Mouse (Mus musculus) activated CD4-positive, CD25-positive, alpha-beta regulatory T cell, adult 4 months (primary cell): ENCODE data around the gene Gm10964. TPM values are rescaled to one million over a fixed set of nuclear protein-coding genes. Genes with fewer than 3 reads are reported as not detected.
A peak's percentile ranks its signal among the peaks of the same experiment; 100 is the strongest.
"Not testable (repeated sequence)": the region's sequence is repeated elsewhere in the genome, so short reads cannot be mapped to it uniquely, and the experiment has no call there.

Experiments
- ATAC-seq: one replicate; pipeline ENCODE4 v1.8.0; 2017
- polyA plus RNA-seq, 2 experiments: library from polyadenylated mRNA; unstranded; fragments of 100-300 nt; shearing (Covaris generic); gene quantifications; one replicate each; pipeline ENCODE4 v1.2.1; 2017

Gm10964 gene
- polyA plus RNA-seq, 2 experiments from 2014 or later, result not detected

GRCm38 (mm10) chr3:103780271-103780670, 41.1 kb downstream of the Gm10964 start:
- peak; percentile 9 for ATAC-seq

- peak; percentile 67 for ATAC-seq
These were observed 41.6 kb downstream of the Gm10964 start for GRCm38 (mm10) chr3:103780777-103781176.

DNA sequence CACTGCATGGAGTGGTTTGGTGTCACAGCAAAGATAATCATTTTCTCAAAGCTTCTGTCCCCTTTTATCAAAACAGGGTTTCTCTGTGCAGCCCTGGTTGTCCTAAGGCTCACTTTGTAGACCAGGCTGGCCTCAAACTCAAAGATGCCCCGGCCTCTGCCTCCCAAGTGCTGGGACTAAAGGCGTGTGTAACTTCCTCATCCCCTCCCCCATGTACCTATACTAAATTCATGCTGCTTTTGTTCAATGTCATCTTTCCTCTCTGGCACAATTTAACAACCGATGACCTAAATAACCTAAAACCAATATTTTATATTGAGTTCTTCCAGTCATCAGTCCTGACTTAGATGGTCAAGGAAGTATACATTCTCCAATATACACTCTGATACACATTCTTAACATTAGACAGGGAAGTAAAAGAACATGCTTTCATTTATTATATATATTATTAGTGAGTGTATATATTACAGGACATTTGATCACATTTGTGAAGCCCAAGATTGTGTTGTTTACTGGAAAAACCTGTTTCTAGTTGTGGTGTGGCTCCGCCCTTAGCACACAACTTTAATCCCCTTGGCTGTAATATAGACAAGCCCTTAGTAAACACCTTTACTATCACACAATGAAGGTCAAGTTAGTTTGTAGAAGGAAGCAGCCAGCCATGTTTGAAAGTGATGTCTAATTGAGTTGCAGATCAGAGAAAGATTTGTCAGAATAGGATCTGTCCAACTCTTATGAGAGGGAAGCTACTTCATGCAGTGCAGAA, 43.9 kb downstream of the Gm10964 start:
- no peak for ATAC-seq

GRCm38 (mm10) chr3:103787225-103787624, 48.1 kb downstream of the Gm10964 start:
- no peak for ATAC-seq

- no peak for ATAC-seq
These were observed 49.9 kb downstream of the Gm10964 start for GRCm38 (mm10) chr3:103789096-103789495.

- peak; percentile 61 for ATAC-seq
These were observed 50.8 kb downstream of the Gm10964 start for GRCm38 (mm10) chr3:103789891-103790345.

GRCm38 (mm10) chr3:103790346-103791145, 51.4 kb downstream of the Gm10964 start:
- ATAC-seq, result peak; percentile 24

- peak; percentile 83 for ATAC-seq
These were observed 52.3 kb downstream of the Gm10964 start, which contains the start of gene Hipk1 for GRCm38 (mm10) chr3:103791230-103792110. TSS of gene Hipk1 (minus strand) at chr3:103791563.

DNA sequence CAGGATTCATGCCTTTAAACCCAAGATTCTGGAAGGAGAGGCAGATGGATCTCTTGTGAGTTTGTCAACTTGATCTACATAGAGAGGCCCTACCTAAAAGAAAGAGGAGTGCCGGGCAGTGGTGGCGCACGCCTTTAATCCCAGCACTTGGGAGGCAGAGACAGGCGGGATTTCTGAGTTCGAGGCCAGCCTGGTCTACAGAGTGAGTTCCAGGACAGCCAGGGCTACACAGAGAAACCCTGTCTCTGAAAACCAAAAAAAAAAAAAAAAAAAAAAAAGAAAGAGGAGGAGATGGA, 52.9 kb downstream of the Gm10964 start:
- not testable (repeated sequence) for ATAC-seq

DNA sequence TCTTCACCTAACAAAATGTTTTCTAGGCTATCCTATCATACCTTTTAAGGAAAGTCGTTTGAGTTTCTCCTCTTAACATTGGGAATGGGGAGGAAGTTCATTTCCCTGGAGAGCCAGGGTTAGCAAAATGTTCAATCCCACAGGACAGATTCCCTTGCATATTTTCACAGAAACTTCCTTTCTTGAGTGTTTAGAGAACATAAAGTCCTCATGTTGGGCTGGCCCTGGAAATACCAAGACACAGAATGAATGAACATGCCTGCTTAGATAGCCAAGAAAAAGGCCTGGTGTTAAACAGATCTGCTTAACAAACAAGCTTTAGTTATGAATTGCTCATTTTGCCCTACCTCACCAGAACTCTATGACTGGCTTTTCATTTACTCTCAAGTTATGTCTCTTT, 53.4 kb downstream of the Gm10964 start:
- ATAC-seq, result no peak

Other genes starting within 250 kb of the Gm10964 start
- gene Syt6, start 164.1 kb upstream of the Gm10964 start, polyA plus RNA-seq, result not detected
- gene Atg4a-ps, start 93.3 kb upstream of the Gm10964 start, polyA plus RNA-seq, result 1 to 10 TPM; 1.7 to 3.1 TPM
- under 1 TPM; 0.11 to 0.82 TPM for gene Olfml3, start 1.4 kb upstream of the Gm10964 start, polyA plus RNA-seq
- 10 to 100 TPM; 27.5 to 58.6 TPM for gene Hipk1, start 52.2 kb downstream of the Gm10964 start, polyA plus RNA-seq
- gene Dclre1b, start 70.1 kb downstream of the Gm10964 start, polyA plus RNA-seq, result 10 to 100 TPM; 18.4 to 30.4 TPM
- gene Ap4b1, start 70.2 kb downstream of the Gm10964 start, polyA plus RNA-seq, result 10 to 100 TPM; 10.8 to 18.3 TPM
- gene Gm43064, start 70.2 kb downstream of the Gm10964 start, polyA plus RNA-seq, result under 1 TPM in 1 of 2 experiments, not detected in 1; 0.36 TPM
- 1 to 10 TPM; 3.1 to 7.9 TPM for gene Bcl2l15, start 93.2 kb downstream of the Gm10964 start, polyA plus RNA-seq
- gene Ptpn22, start 120.4 kb downstream of the Gm10964 start, polyA plus RNA-seq, result 100 to 1,000 TPM; 302 to 352 TPM
- gene Rsbn1, start 174.8 kb downstream of the Gm10964 start, polyA plus RNA-seq, result 10 to 100 TPM; 10.3 to 11.3 TPM
- gene Phtf1, start 228.7 kb downstream of the Gm10964 start, polyA plus RNA-seq, result 10 to 100 TPM; 11.4 to 11.6 TPM